Mouse (Mus musculus) brain, embryonic 14.5 days (tissue): ENCODE measurements around the gene Sdf4.

ENCODE experiments used
- CTCF ChIP-seq: fragments of 200-500 bp; IDR thresholded peaks from 2 replicates; pipeline ENCODE4 v1.5.1; 2012; ENCODE audit warnings: inconsistent platforms, mild to moderate bottlenecking, moderate library complexity, borderline replicate concordance; ENCODE audit not compliant: insufficient read depth, insufficient read length; ENCODE audit errors: extremely low read depth
- POLR2A ChIP-seq: fragments of 200-500 bp; IDR thresholded peaks from 2 replicates; pipeline ENCODE4 v1.6.1; 2012; ENCODE audit warnings: mild to moderate bottlenecking, inconsistent platforms, borderline replicate concordance; ENCODE audit not compliant: poor library complexity, insufficient read depth, insufficient read length, severe bottlenecking; ENCODE audit errors: extremely low read depth

GRCm38 (mm10) chr4:155992906-155993547 is 355 bp downstream of the Sdf4 start:
- no peak for TF ChIP-seq CTCF
- peak; percentile 69; the same call in 1 of the 2 replicates for TF ChIP-seq POLR2A
